Mouse (Mus musculus) intestine, postnatal 0 days (tissue): ENCODE results near the gene Mrpl4. TPM values are rescaled to one million over a fixed set of nuclear protein-coding genes. Genes with fewer than 3 reads are reported as not detected.
A peak's percentile ranks its signal among the peaks of the same experiment; 100 is the strongest.
"Not testable (repeated sequence)": the region's sequence is repeated elsewhere in the genome, so short reads cannot be mapped to it uniquely, and the experiment has no call there.

Experiments used
- ATAC-seq: fragments of 200-750 bp; cut with Nextera tagmentation; 2 replicates; pipeline ENCODE4 v1.8.0; 2017; ENCODE audit warnings: mild to moderate bottlenecking, moderate TSS enrichment, moderate library complexity
- H3K27ac ChIP-seq: fragments of 300-500 bp; sonication (generic); 2 replicates; pipeline ENCODE4 v1.5.1; 2014; ENCODE audit warnings: mild to moderate bottlenecking, low read depth, low read length, moderate library complexity
- H3K27me3 ChIP-seq: fragments of 300-500 bp; sonication (generic); replicated peaks from 2 replicates; pipeline ENCODE4 v1.6.1; 2014; ENCODE audit warnings: low read length, mixed read lengths; ENCODE audit not compliant: control insufficient read depth, insufficient read depth
- H3K36me3 ChIP-seq: fragments of 300-500 bp; sonication (generic); 2 replicates; pipeline ENCODE4 v1.6.1; 2014; ENCODE audit warnings: mild to moderate bottlenecking, moderate library complexity; ENCODE audit not compliant: control insufficient read depth, insufficient read depth
- H3K4me1 ChIP-seq: fragments of 300-500 bp; sonication (generic); replicated peaks from 2 replicates; pipeline ENCODE4 v1.6.1; 2014; ENCODE audit warnings: antibody characterized with exemption, low read length, mixed read lengths; ENCODE audit not compliant: control insufficient read depth, insufficient read depth
- H3K4me2 ChIP-seq: fragments of 300-500 bp; sonication (generic); replicated peaks from 2 replicates; pipeline ENCODE4 v1.6.1; 2014; ENCODE audit warnings: low read depth, mild to moderate bottlenecking, moderate library complexity
- H3K4me3 ChIP-seq: fragments of 300-500 bp; sonication (generic); 2 replicates; pipeline ENCODE4 v1.5.1; 2014; ENCODE audit warnings: low read depth, low read length
- H3K9ac ChIP-seq: fragments of 300-500 bp; sonication (generic); 2 replicates; pipeline ENCODE4 v1.6.1; 2014; ENCODE audit warnings: mild to moderate bottlenecking, low read depth, low read length
- H3K9me3 ChIP-seq: fragments of 300-500 bp; sonication (generic); 2 replicates; pipeline ENCODE4 v1.6.1; 2016; ENCODE audit warnings: mixed run types; ENCODE audit not compliant: control insufficient read depth
- CTCF ChIP-seq: sonication (generic); IDR thresholded peaks from 2 replicates; pipeline ENCODE4 v1.5.1; 2016; ENCODE audit warnings: low read depth, mild to moderate bottlenecking, control low read depth, antibody characterized with exemption, moderate library complexity
- WGBS: fragments of 180-500 bp; shearing (Covaris S2); extraction: QIAGEN DNeasy Blood & Tissue Kit; methylation state at CpG from one replicate; pipeline ENCODE4 v1.1.7; 2014; 5-methylcytosine and 5-hydroxymethylcytosine counted together
- polyA plus RNA-seq: library from polyadenylated mRNA; unstranded; fragments of >200 nt; fragmentation: Nextera tagmentation; extraction: Ambion mirVana; gene quantifications from 2 replicates; pipeline ENCODE4 v1.2.1, GENCODE M21; 2015

Mrpl4 gene
- polyA plus RNA-seq, 1 experiment from 2014 or later = 113 TPM

DNA sequence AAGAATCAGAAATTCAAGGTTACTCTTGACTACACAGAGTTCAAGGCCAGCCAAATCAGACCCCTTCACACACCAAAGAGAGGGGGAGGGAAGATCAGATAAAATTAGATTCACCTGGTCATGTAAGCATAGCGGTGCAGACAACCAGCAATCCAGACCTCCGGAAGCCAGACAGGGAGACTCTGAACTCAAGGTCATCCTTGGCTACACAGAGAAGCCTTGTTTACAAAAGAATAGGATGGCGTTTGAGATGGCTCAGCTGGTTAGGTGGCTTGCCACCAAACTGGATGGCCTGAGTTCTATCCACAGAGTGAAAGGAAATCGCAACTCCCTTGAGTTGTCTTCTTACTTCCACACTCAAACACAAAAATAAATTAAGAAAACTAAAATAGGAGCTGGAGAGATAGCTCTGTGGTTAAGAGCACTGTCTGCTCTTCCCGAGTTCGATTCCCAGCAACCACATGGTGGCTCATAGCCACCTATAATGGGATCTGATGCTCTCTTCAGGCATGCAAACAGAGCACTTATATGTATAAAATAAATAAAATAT, 812 bp upstream of the Mrpl4 start:
- Histone ChIP-seq H3K9me3 (no peaks in the 10 kb centered on the region), H3K9ac (no peak overlapping the region), H3K27me3 (no peaks in the 10 kb centered on the region), H3K4me1 (no peaks in the 10 kb centered on the region), H3K4me2 (peak overlapping the region; percentile 82; the same call in 1 of the 2 replicates), H3K36me3 (peaks cover 14% of the 10 kb centered on the region; the same call in 1 of the 2 replicates), H3K4me3 (no peak overlapping the region), H3K27ac (no peak overlapping the region)
- no peak for TF ChIP-seq CTCF
- WGBS = 52% methylated on average over 6 of the region's 6 CpGs
- no peak for ATAC-seq

DNA sequence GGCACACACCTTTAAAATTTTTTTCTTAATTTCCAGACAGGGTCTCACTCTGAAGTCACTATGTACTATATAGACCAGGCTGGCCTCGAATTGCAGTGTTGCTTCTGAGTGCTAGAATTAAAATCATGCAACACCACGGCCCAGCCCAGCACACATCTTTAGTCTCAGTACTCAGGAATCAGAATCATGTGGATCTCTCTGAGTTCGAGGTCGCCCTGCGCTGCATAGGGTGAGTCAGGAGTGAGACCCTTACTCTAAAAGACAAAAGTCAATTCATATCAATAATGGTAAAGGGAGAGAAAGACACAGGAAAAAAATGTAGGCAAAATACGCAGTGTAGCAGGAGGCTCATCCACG, 290 bp upstream of the Mrpl4 start:
- peak overlapping the region; percentile 82 for H3K4me2 ChIP-seq
- peaks cover 19% of the 10 kb centered on the region for H3K36me3 ChIP-seq
- TF ChIP-seq CTCF = no peak
- no peaks in the 10 kb centered on the region for H3K27me3 ChIP-seq
- H3K27ac ChIP-seq = peak overlapping the region; percentile 80
- no peak; the same call in 1 of the 2 replicates for ATAC-seq
- no peaks in the 10 kb centered on the region for H3K9me3 ChIP-seq
- H3K4me3 ChIP-seq = peak overlapping the region; percentile 85
- H3K9ac ChIP-seq = peak overlapping the region; percentile 76; the same call in 1 of the 2 replicates
- no peaks in the 10 kb centered on the region for H3K4me1 ChIP-seq
- WGBS = 10% methylated on average over 7 of the region's 7 CpGs

DNA sequence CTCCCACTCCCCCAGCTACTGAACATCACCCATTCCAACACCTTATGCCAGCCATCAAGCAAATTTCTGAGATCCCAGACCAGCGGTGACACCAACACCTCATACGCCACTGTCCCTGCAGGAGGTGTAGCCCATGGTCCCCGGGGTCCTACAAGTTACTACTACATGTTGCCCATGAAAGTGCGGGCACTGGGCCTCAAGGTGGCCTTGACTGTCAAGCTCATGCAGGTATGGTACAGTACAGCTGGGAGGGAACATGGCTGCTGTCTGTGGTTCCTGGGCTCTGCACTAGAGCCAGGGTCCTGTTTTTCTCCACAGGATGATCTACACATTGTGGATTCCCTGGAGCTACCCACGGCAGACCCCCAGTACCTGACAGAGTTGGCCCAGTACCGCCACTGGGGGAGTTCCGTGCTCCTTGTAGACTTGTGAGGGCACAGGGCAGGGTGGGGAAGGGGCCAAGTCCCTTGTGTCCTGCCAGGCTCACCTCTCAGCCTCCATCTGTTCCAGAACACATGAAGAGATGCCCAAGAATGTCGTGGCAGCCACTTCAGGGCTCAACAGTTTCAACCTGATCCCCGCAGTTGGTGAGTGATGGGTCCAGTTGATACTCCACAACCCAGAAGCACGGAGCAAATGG, 4.9 kb downstream of the Mrpl4 start:
- Histone ChIP-seq H3K36me3 (peaks cover 40% of the 10 kb centered on the region), H3K4me1 (no peaks in the 10 kb centered on the region), H3K27ac (no peak overlapping the region), H3K4me2 (no peak overlapping the region), H3K4me3 (no peak overlapping the region), H3K9ac (no peak overlapping the region), H3K9me3 (no peaks in the 10 kb centered on the region), H3K27me3 (no peaks in the 10 kb centered on the region)
- TF ChIP-seq CTCF = no peak
- ATAC-seq = no peak
- 93% methylated on average over 10 of the region's 10 CpGs for WGBS

DNA sequence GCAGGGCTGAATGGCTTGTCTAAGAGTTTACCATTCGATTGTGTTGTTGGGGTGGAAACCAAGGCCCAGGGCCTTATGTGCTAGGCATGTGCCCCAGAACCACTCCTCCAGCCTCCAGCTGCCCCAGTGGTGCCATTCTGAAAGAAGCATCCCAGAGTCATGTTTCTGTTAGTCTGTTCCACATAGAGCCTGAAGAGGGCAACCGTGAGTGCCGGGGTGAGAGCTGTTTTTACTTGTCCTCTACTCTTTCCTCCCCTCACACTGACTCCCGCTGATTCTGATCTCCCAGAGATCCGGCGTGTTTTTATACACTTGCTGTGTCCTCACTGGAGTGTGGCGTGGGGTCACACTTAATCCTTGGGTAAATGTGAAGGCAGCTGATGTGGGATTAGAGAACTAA, 5.5 kb downstream of the Mrpl4 start:
- Histone ChIP-seq H3K27me3 (no peaks in the 10 kb centered on the region), H3K27ac (no peak overlapping the region), H3K9ac (no peak overlapping the region), H3K36me3 (peaks cover 40% of the 10 kb centered on the region), H3K4me2 (no peak overlapping the region), H3K9me3 (no peaks in the 10 kb centered on the region), H3K4me1 (no peaks in the 10 kb centered on the region), H3K4me3 (no peak overlapping the region)
- ATAC-seq = no peak
- peak; percentile 44 for TF ChIP-seq CTCF
- WGBS = 78% methylated on average over 7 of the region's 7 CpGs

DNA sequence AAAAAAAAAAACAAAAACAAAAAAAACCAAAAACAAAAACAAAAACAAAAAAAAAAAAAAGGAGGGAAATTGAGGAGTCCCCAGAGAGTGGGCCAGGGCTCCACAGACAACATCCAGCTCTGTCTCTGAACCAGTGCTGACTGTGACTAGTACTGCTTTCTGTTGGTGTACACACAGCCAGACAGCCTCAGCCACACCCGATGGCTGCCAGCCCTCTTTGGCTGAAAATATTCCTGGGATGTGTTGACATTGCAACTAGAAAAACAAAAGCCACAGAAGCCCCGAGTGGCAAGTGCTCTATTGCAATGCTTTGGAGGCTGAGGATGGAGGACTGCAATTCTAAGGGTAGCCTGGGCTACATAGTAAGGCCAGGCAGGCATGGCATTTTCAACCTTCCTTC, 7.8 kb downstream of the Mrpl4 start:
- no peak for ATAC-seq
- no peak overlapping the region for H3K4me3 ChIP-seq
- no peaks in the 10 kb centered on the region for H3K27me3 ChIP-seq
- no peaks in the 10 kb centered on the region for H3K4me1 ChIP-seq
- no peak for TF ChIP-seq CTCF
- no peak overlapping the region for H3K4me2 ChIP-seq
- H3K9me3 ChIP-seq = no peaks in the 10 kb centered on the region
- no peak overlapping the region for H3K27ac ChIP-seq
- WGBS = 23% methylated on average over 2 of the region's 2 CpGs
- peaks cover 33% of the 10 kb centered on the region for H3K36me3 ChIP-seq
- H3K9ac ChIP-seq = no peak overlapping the region

DNA sequence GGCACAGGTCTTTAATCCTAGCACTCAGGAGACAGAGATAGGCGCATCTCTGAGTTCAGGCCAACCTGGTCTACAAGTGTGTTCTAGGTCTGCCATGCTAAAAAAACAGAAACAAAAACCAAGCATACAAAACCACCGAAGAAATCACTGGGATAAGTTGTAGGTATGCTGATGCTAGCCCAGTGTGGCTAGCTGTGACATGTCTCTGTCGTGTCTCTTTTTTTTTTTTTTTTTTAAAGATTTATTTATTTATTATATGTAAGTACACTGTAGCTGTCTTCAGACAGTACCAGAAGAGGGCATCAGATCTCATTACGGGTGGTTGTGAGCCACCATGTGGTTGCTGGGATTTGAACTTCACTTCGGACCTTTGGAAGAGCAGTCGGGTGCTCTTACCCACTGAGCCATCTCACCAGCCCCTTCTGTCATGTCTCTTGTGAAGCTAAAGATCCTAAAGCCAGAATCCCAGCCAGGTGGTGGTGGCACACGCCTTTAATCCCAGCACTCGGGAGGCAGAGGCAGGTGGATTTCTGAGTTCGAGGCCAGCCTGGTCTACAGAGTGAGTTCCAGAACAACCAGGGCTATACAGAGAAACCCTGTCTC, 8.5 kb downstream of the Mrpl4 start:
- peaks cover 31% of the 10 kb centered on the region for H3K36me3 ChIP-seq
- not testable (repeated sequence) for H3K4me1 ChIP-seq, H3K9ac ChIP-seq, H3K27me3 ChIP-seq, H3K9me3 ChIP-seq, H3K27ac ChIP-seq, H3K4me3 ChIP-seq, H3K4me2 ChIP-seq, ATAC-seq
- WGBS = 71% methylated on average over 9 of the region's 9 CpGs
